Mouse (Mus musculus): Measurements from ENCODE around the gene Anxa4. TPM values are rescaled to one million over a fixed set of nuclear protein-coding genes. Genes with fewer than 3 reads are reported as not detected.

Gene Anxa4
- polyA plus RNA-seq, 1 experiment = 7.1 TPM

DNA sequence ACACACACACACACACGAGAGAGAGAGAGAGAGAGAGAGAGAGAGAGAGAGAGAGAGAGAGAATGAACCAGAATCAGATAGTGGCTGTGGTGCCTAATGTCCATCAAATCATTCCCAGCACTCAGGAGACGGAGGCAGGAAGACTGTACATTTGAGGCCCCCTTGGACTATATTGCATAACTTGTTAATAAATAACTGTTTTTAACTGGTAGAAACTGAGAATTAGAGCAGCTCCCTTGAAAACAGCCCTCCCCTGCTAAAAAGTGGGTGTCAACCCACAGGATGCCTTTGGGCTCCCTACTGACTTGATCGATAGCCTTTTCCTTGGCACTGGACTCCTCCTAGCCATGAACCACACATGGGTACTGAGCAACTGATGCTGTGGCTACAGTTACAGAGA is 11.0 kb downstream of the Anxa4 start:
- TF ChIP-seq CTCF (IDR thresholded peaks at IDR 0.05; ENCODE audit: extremely low read depth, insufficient read depth, low read length) (no peak), POLR2A (IDR thresholded peaks at IDR 0.05; ENCODE audit: extremely low read depth, insufficient read depth, low read length) (no peak)
- no peak overlapping the region for H3K4me3 ChIP-seq (ENCODE audit: insufficient read depth, low read length)
- no peaks in the 10 kb centered on the region for H3K4me1 ChIP-seq (ENCODE audit: control insufficient read depth, insufficient read depth, low read length)
- H3K27ac ChIP-seq (ENCODE audit: insufficient read depth, low read length) = no peak overlapping the region

DNA sequence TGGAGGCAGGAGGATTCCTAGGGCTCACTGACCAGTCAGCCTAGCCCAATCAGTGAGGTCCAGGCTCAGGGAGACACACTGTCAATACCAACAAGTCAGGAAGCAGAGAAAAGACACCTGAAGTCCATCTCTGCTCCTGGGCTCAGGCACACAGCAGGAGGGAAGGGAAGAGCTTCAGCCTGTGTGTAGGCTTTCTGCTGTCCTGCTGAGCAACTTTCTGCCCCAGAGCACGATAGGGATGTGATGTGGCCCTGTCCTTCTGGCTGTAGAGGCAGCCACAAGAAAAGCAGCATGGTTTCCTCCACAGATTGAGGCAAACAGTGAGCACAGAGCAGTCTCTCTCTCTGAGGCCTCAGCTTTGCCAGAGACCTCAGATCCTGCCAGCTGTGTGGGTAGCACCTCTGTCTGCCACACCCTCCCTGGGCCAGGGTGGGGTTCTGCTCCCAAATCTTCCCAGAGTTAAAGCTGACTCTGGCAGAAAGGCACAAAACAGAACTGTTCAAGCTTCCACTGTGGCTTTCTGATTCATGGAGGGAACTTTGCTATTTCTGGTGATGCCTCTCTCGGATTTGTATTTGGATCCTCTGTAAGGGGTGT is 11.9 kb downstream of the Anxa4 start:
- TF ChIP-seq CTCF (IDR thresholded peaks at IDR 0.05; ENCODE audit: extremely low read depth, insufficient read depth, low read length) (no peak), POLR2A (IDR thresholded peaks at IDR 0.05; ENCODE audit: extremely low read depth, insufficient read depth, low read length) (no peak)
- H3K4me3 ChIP-seq (ENCODE audit: insufficient read depth, low read length) = no peak overlapping the region
- H3K4me1 ChIP-seq (ENCODE audit: control insufficient read depth, insufficient read depth, low read length) = no peaks in the 10 kb centered on the region
- H3K27ac ChIP-seq (ENCODE audit: insufficient read depth, low read length) = no peak overlapping the region

DNA sequence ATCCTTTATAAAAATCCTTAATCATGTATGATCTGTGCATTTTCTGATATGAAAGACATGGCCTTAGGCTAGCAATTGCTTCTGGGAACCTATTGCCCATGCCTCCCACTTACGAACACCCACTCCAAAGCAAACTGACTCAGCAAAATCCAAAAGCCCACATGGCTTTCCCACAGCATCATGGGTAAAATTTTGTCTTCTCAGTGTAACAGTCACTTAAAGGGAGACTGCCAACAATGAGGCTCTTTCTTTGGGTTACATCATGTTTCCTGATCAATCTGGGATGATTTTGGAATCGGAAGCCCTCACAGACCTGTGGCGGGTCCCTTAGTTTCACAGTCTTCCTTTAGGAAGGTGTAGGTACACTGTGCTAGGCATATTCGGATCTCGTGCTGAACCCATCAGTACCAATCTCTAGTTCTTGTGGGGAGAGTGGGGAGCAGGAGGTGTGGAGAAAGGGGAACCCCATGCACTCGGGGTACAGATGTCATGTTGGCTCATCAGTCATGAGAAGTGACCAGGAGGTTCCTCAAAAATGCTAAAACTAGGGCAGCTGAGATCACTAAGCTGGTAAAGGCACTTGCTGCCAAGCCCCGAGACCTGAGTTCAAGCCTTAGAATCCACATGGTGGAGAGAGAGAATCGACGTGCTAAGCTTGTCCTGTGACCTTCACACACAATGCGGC is 14.3 kb downstream of the Anxa4 start:
- H3K4me1 ChIP-seq (ENCODE audit: control insufficient read depth, insufficient read depth, low read length) = peaks cover 3% of the 10 kb centered on the region; the same call in 1 of the 2 replicates
- no peak overlapping the region for H3K27ac ChIP-seq (ENCODE audit: insufficient read depth, low read length)
- no peak for TF ChIP-seq CTCF (IDR thresholded peaks at IDR 0.05; ENCODE audit: extremely low read depth, insufficient read depth, low read length)
- no peak for TF ChIP-seq POLR2A (IDR thresholded peaks at IDR 0.05; ENCODE audit: extremely low read depth, insufficient read depth, low read length)
- H3K4me3 ChIP-seq (ENCODE audit: insufficient read depth, low read length) = no peak overlapping the region

DNA sequence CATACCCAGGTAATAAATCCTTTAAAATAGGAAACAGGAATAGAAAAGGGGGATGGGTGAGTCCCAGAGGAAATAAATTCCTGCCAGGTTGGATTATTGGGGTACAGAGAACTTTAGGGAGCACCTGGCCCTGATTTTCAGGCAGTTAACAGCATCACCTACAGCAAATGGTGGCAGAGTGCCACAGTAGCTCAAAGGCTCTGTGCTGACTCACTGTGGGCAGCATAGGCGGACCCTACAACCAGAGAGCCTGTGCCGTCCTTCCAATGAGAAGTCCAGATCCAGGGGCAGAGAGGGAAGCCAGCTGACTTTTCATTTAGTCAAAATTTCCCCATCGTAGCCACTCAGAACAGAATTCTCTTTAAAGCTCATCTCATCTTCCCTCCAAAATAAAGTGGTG is 16.2 kb downstream of the Anxa4 start:
- Histone ChIP-seq H3K27ac (ENCODE audit: insufficient read depth, low read length) (no peak overlapping the region), H3K4me1 (ENCODE audit: control insufficient read depth, insufficient read depth, low read length) (peaks cover 5% of the 10 kb centered on the region; the same call in 1 of the 2 replicates), H3K4me3 (ENCODE audit: insufficient read depth, low read length) (no peak overlapping the region)
- no peak for TF ChIP-seq CTCF (IDR thresholded peaks at IDR 0.05; ENCODE audit: extremely low read depth, insufficient read depth, low read length)
- TF ChIP-seq POLR2A (IDR thresholded peaks at IDR 0.05; ENCODE audit: extremely low read depth, insufficient read depth, low read length) = no peak

DNA sequence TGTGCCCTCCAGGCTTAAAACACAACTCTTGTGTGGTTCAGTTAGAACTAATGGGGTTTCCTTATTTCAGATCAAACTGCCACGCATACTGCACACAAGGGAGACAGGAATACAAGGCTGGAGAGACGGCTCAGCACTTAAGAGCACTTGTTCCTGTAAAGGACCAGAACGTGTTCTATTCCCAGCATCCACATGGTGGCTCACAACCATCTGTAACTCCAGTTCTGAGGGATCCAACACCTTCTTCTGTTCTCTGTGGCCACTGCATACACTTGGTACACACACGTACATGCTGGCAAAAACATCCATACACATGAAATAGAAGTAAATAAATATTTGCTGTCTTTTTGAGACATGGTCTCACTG is 16.7 kb downstream of the Anxa4 start:
- Histone ChIP-seq H3K4me1 (ENCODE audit: control insufficient read depth, insufficient read depth, low read length) (peaks cover 5% of the 10 kb centered on the region; the same call in 1 of the 2 replicates), H3K4me3 (ENCODE audit: insufficient read depth, low read length) (no peak overlapping the region), H3K27ac (ENCODE audit: insufficient read depth, low read length) (no peak overlapping the region)
- TF ChIP-seq POLR2A (IDR thresholded peaks at IDR 0.05; ENCODE audit: extremely low read depth, insufficient read depth, low read length) (no peak), CTCF (IDR thresholded peaks at IDR 0.05; ENCODE audit: extremely low read depth, insufficient read depth, low read length) (no peak)

DNA sequence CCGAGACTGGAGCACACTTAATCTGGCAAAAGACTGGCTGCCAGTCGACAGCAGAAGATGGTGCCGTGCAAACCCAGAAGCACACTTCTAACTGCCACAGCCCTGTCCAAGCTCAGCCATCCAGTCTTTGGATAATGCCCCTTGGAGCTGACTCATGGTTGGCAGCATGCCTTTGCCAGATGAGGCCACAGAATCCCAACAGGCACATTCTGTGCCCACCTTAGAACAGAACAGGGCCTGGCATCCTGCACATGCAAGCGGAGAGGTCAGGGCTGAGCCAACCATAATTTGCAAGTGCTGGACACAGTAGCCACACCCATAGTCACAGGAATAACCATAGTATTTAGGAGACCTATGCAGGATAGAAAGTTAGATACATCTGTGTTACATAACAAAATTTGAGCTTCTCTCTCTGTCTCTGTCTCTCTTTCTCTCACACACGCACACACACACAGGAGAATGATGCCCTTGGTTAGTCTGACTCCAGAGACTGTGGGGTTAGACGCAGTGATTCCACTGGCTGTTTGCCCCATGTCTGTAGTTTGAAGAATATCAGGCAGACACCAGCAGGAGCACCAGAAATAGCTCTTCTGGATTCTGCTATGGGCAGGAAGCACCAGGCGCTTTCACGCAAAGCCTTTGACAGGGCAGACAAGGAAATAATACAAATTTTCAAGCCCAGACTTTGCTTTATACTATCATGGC is 17.2 kb downstream of the Anxa4 start:
- TF ChIP-seq CTCF (IDR thresholded peaks at IDR 0.05; ENCODE audit: extremely low read depth, insufficient read depth, low read length) (no peak), POLR2A (IDR thresholded peaks at IDR 0.05; ENCODE audit: extremely low read depth, insufficient read depth, low read length) (no peak)
- no peak overlapping the region for H3K4me3 ChIP-seq (ENCODE audit: insufficient read depth, low read length)
- H3K27ac ChIP-seq (ENCODE audit: insufficient read depth, low read length) = no peak overlapping the region
- peaks cover 5% of the 10 kb centered on the region; the same call in 1 of the 2 replicates for H3K4me1 ChIP-seq (ENCODE audit: control insufficient read depth, insufficient read depth, low read length)

DNA sequence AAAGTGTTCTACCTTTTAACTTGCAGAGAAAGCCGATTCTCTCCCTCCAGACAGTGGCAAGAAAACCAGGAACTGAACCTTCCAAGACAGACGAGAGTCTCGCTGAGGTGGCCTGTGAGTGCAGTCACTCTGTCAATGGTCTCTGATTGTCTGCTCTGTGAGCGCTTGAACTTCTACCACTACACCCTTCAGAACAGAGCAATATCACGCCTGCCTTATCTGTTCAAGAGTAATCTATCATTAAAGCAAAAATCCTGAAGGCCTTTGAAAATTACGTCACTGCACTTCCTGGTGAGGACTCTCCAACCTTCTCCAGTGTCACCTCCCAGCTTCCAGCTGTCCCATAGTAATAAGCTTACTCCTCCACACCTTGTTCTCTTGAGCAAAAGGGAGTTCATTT is 18.4 kb downstream of the Anxa4 start:
- no peak overlapping the region for H3K27ac ChIP-seq (ENCODE audit: insufficient read depth, low read length)
- H3K4me1 ChIP-seq (ENCODE audit: control insufficient read depth, insufficient read depth, low read length) = peaks cover 5% of the 10 kb centered on the region; the same call in 1 of the 2 replicates
- no peak overlapping the region for H3K4me3 ChIP-seq (ENCODE audit: insufficient read depth, low read length)
- TF ChIP-seq CTCF (IDR thresholded peaks at IDR 0.05; ENCODE audit: extremely low read depth, insufficient read depth, low read length) (no peak), POLR2A (IDR thresholded peaks at IDR 0.05; ENCODE audit: extremely low read depth, insufficient read depth, low read length) (no peak)

DNA sequence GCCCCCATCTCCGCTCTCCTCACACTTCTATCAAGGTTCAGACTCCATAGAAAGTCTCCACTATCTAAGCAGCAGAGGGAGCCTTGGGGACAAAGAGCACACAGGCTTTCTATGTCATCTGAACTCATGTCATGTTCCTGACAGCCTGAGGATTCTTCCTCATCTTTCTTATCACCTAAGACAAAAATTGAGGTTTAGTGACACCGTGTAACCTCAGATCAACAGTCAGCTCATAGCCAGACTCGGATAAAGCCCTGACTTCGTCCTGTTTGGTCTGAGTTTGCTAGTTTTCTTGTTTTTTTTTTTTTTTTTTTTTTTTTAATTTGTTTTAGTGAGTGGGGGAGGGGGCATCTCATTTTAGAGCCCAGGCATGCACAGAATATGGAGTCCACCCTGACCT is 19.6 kb downstream of the Anxa4 start:
- Histone ChIP-seq H3K27ac (ENCODE audit: insufficient read depth, low read length) (no peak overlapping the region), H3K4me1 (ENCODE audit: control insufficient read depth, insufficient read depth, low read length) (peaks cover 5% of the 10 kb centered on the region; the same call in 1 of the 2 replicates), H3K4me3 (ENCODE audit: insufficient read depth, low read length) (no peak overlapping the region)
- no peak for TF ChIP-seq CTCF (IDR thresholded peaks at IDR 0.05; ENCODE audit: extremely low read depth, insufficient read depth, low read length)
- no peak for TF ChIP-seq POLR2A (IDR thresholded peaks at IDR 0.05; ENCODE audit: extremely low read depth, insufficient read depth, low read length)

DNA sequence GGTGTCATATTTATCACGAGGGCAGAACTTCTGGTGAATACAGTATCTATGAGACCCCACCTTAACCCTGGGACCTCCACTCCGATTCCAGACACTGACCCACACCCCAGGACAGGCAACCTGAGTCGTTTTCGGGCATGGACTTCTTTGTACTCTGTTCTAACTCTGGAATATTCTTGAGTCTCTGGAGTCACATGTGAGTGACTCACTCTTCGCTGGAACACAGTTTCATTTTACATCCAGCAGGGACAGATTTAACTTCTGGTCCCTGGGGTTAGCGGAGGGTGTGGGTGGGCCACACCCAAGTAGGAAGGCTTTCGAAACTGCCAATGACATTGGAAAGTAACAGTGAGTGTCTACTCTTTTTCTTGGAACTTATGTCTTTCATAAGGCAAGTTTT is 20.8 kb downstream of the Anxa4 start:
- Histone ChIP-seq H3K4me3 (ENCODE audit: insufficient read depth, low read length) (no peak overlapping the region), H3K4me1 (ENCODE audit: control insufficient read depth, insufficient read depth, low read length) (peaks cover 5% of the 10 kb centered on the region; the same call in 1 of the 2 replicates), H3K27ac (ENCODE audit: insufficient read depth, low read length) (no peak overlapping the region)
- no peak for TF ChIP-seq CTCF (IDR thresholded peaks at IDR 0.05; ENCODE audit: extremely low read depth, insufficient read depth, low read length)
- TF ChIP-seq POLR2A (IDR thresholded peaks at IDR 0.05; ENCODE audit: extremely low read depth, insufficient read depth, low read length) = no peak

All from cortical plate, adult 2 months (tissue).